Mouse (Mus musculus): ENCODE data around the gene Tenm2.

Gene Tenm2

DNA sequence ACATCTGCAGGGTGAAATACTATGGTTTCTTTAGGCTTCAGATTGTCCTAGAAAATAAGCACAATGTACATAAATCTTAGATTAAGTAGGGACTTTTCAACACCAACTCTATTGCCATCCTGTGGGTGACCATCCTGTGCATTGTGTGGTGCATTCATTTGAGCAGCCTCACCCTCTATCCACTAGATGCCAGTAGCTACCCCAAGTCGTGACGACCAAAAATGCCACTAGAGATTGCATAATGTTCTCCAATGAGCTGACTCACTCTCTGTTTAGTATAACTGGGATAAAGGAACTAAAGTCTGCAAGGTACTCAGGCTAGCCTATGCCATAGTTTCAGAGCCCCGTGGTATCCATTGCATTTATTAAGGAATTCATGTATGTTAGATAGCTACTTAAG is 543.1 kb downstream of the Tenm2 start:
- DNase-seq = no peak

- DNase-seq = no peak
These were observed 544.9 kb downstream of the Tenm2 start for GRCm38 (mm10) chr11:36690826-36691225.

DNA sequence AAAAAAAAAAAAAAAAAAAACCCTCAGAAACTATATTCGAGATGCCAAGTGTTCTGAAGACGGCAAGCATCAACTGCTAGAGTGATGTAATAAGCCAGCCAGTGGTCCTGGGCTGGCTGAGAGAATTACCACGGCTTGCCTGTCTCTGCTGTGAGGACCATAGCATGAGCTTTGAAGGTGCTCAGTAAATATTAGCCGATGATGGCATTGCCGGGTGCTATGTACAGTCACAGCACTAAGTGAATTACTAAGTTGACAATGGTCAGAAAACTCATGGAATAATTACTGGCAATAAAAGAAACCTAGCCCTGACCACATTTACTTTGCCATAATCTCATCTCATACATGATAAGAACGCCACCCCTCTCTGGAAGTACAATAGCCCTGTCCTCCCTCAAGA is 549.5 kb downstream of the Tenm2 start:
- DNase-seq = no peak

DNA sequence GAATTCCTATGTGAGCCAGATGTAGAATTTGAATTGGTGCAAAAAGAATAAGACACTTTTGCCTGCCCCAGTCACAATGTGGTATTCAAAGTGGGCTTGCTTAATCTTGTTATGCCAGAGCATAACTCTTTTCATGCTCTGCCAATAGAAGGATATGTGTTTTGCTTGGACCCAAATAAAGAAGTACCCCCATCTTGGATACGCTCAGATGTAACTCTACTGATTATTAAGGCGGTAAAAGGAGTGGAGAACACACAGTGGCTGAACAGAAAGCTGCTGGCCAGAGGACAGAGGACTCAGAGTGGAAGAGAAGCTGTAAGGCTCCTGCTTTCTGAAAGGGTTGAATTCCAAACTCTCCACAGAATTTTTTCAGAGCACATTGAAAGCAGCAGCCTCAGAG is 556.4 kb downstream of the Tenm2 start:
- no peak for DNase-seq

DNA sequence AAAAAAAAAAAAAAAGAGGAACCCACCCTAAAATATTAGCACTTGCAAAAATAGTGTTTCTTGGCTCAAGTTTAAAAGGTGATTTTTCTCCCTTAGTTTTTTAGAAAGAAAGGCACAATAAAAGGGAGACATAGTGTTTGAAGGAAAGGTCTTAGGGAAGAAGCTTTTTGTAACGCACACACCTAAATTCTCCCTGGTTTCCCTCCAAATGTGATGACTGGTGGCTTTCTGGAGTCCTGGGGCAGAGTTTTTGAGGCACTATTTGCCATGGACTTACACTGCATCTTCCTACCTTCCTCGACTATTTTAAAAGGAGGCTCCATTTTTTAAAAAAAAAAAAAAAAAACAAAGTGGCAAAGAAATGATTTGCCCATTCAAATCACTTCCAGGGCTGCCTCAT is 557.2 kb downstream of the Tenm2 start:
- DNase-seq = no peak

DNA sequence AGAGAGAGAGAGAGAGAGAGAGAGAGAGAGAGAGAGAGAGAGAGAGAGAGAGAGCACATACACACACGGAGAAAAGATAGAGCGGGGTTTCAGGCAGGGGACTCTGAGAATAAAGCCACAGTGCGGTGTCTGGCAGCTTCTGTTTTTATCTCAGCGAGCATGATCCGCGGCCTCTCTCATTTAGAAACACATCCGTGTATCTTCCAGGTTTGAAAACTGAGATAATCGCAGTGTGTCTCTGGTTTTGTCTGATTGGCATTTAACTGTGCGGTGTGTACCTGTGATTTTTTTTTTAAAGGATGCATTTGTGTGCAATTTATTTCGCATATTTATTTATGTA is 557.7 kb downstream of the Tenm2 start:
- no peak for DNase-seq

DNA sequence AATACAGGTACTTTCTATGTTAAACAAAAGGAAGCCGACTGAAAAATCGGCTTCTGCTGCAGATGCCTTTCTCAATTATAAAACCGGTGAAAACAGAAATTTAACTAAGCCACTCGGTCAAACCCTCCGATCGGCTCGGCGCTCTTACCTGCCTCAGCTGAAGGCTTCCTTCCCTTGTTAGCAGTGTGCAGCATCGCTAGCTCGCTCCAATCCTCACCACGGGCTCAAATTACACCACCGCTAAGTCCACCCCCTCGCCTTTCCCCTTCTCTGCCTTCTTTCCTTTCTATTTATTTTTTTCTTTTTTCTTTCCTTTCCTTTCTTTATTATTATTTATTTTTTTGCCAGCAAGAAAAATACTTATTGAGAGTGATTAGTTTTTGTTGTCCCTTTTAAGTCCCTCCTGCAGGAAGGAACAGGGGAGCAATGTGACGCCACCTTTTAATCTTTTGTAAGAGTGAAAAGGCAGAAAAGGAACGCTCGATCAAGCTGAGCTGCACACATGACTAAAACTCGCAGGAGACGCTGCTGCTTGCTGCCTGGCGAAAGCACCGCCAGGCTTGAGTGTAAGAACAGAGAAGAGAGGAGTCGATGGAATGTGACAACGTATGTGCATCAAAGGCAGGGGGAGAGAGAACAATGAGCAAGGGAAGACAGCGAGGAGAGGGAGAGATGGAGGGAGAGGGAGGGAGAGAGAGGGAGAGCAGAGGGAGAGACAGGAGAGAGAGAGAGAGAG is 558.3 kb downstream of the Tenm2 start:
- DNase-seq = no peak

- no peak for DNase-seq
These were observed 559.1 kb downstream of the Tenm2 start for GRCm38 (mm10) chr11:36676446-36677284.

DNA sequence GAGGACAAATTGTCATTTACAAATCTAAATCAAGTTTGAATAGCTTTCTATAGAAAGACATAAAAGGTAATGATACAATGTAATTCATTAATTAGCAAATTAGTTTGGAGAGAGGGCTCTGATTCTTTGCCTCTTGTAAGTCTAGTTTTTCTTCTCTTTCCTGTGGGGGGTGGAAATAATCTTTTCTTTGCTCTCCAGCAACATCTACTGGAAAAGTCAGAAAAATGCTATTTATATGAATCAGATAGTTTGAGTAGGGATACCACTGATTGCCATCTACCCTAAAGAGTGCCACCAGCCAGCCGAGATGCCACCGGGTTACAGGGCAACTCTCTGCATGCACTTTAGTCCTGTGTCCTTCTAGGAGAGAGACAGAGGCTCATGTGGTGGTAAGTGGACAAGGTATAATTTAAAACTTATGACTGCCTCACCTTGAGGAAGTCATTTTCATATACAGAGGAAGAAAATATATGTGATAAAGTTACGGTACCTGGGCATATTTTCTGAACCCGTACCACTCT is 560.8 kb downstream of the Tenm2 start:
- DNase-seq = no peak

DNA sequence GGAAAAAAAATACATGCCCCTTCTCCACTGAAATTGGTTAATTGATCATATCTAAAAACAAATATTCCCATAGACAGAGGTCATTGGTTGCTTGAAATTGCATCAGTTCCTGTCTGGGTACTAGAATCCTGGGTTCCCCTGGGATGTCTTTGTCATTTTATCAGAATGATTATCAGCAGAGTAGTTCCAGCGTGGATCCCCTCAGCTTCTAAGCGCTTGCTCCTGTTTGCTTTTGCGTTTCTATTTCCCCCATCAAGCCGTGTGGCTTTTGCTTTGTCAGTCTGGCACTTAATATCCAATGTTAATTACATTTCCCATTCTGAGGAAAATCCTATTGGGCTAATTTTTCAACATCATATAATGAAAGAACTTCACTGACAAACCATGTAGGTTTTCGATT is 561.6 kb downstream of the Tenm2 start:
- DNase-seq = no peak

GRCm38 (mm10) chr11:36671196-36671595 is 564.6 kb downstream of the Tenm2 start:
- no peak for DNase-seq

DNA sequence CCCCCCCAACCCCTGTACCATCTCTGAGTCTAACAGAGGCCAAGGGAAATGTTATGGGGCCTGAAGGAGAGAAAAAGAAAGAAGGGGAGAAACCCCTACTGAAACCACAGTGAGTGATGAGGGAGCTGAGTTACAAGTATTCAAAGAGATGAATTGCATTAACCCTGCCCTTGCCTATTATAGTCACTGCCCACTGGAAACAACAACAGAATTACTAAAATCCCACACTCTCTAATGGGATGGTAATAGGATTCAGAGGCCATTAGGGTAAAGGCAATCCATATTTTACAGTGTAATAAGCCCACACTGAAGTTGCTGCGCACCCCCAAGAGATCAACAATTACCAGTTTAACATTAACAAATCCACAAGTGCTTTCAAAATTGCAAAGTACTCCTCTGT is 571.7 kb downstream of the Tenm2 start:
- DNase-seq = no peak

GRCm38 (mm10) chr11:36663571-36663970 is 572.2 kb downstream of the Tenm2 start:
- no peak for DNase-seq

GRCm38 (mm10) chr11:36653656-36654323 is 582.0 kb downstream of the Tenm2 start:
- DNase-seq = no peak

- DNase-seq = no peak
These were observed 588.6 kb downstream of the Tenm2 start for GRCm38 (mm10) chr11:36647179-36647578.

DNA sequence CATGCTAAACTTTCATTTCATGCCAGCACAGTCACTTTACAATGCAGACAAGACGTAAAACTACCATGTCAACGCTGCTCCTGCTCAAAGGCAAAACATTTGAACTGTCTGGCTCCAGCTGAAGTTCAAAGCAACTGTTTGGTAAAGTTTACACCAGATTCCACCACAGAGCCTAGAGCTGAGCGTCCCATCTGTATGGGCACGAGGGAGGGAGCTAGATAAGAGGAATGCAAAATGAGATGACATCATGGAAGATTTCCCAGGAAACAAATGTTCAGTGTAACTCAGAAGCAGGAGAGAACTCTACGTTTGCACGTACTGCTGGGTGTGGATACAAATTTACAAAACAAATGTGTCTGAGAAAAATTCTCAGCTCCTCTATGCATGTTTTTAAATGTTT is 600.7 kb downstream of the Tenm2 start:
- no peak for DNase-seq

GRCm38 (mm10) chr11:36632201-36632600 is 603.6 kb downstream of the Tenm2 start:
- no peak for DNase-seq

DNA sequence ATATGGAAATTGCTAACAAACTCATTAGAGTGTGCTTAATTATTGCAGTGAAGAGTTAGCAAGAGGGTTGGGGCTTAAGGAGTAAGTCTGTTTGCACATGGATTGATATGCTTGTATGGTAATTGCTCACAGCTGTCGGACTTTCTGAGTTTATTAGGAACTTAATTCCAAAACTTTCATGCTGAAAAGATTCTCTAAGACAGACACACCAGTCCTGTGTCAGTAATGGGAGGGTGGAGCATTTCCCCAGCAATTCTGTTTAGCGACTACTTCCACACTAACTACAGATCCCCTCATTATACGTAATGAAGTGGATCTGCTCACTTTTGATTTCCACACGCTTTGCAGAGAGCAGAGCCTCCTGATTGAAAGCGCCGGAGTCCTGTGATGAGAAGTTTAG is 622.0 kb downstream of the Tenm2 start:
- DNase-seq = no peak

- DNase-seq = no peak
These were observed 630.9 kb downstream of the Tenm2 start for GRCm38 (mm10) chr11:36604815-36605382.

- DNase-seq = no peak
These were observed 631.5 kb downstream of the Tenm2 start for GRCm38 (mm10) chr11:36604272-36604671.

DNA sequence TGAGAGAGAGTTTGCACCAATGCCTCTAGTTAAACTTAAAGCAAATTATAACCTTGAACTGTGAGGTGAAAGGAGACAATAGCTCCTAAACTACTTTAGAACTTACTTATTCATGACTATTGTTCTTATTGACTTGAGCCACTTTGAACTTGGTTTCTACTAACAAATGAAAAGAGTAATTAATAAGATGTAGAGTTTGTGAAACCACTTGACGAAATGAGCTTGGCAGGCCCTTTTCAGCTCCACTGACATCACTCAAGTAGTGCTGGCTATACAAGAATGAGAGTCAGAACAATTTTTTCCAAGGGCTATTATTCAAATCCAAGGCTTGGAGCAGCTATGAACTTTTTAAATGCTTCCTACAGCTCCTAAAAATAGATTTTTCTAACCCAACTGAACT is 643.3 kb downstream of the Tenm2 start:
- DNase-seq = no peak

- DNase-seq = peak; percentile 66
These were observed 669.6 kb downstream of the Tenm2 start for GRCm38 (mm10) chr11:36566146-36566545.

GRCm38 (mm10) chr11:36562851-36563250 is 672.9 kb downstream of the Tenm2 start:
- no peak for DNase-seq

Data from right cerebral cortex, postnatal 25 days (tissue).